Mouse (Mus musculus): ENCODE data around the gene Hmga2.

Hmga2 gene

GRCm38 (mm10) chr10:120475601-120476515 is at the start of gene Hmga2:
TSS of gene Hmga2 (minus strand) at chr10:120476469.
- DNase-seq (ENCODE audit: low spot score) = peak; percentile 47

- DNase-seq (ENCODE audit: low spot score) = no peak
These were observed 46.7 kb upstream of the Hmga2 start for GRCm38 (mm10) chr10:120522959-120523358.

- no peak for DNase-seq (ENCODE audit: low spot score)
These were observed 45.8 kb upstream of the Hmga2 start for GRCm38 (mm10) chr10:120521912-120522575.

- no peak for DNase-seq (ENCODE audit: low spot score)
These were observed 40.0 kb upstream of the Hmga2 start for GRCm38 (mm10) chr10:120516311-120516710.

DNA sequence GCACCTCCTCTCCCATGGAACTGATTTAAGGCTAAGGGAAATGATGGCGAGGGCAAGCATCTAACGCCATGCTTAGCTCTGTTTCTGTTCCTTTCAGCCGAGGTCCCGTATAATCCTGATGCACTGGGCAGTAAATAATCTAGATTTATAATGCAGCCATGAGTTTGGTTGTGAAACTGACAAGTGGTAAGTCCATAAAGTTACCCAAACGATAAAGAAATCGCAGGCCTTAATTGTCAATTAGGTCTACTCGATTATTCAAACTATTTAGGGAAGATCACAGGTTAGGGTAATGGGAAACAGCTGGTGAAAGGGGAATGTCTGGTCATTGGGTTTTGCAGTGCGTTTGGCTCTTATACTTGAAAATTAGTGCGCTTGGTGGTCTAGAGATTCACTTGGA is 37.5 kb upstream of the Hmga2 start:
- DNase-seq (ENCODE audit: low spot score) = no peak

DNA sequence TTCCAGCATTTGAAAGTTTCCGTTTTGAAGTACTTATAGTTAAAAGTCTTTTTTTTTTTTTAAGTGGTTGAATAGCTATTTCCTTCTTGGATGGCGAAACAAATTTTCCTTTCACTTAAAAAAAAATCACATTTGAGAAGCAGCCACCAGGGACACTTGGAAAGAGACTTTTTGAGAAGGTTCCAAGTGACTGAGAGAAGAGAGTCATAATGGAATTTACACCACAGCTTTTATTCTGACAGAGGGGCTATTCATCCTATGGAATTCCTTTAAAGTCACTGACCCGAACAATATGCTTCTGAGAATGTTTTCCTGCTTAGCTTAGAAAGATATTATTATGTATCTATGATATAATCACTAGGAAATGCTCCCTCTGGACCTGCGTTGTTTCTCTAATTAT is 36.7 kb upstream of the Hmga2 start:
- DNase-seq (ENCODE audit: low spot score) = no peak

DNA sequence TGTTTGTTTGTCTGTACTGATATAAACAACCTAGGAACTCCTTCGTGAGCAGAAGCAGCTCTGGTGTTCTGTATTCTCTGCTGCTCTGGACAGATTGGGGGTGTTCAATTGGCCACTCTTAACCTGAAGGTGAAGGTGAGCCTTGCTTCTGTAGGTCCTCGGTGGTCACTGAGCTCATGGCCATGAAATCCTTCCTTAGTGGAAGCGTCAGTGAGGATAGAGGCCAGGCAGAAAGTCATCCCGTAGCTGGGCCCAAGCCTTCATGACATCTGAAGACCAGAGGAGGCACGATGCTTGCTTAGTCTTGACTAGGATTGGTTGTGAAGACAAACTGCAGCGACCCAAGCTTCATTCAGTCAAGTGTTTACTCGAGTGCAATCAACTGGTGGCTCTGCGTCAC is 35.9 kb upstream of the Hmga2 start:
- DNase-seq (ENCODE audit: low spot score) = no peak

GRCm38 (mm10) chr10:120503959-120504358 is 27.7 kb upstream of the Hmga2 start:
- DNase-seq (ENCODE audit: low spot score) = no peak

- DNase-seq (ENCODE audit: low spot score) = no peak
These were observed 24.5 kb upstream of the Hmga2 start for GRCm38 (mm10) chr10:120500794-120501193.

DNA sequence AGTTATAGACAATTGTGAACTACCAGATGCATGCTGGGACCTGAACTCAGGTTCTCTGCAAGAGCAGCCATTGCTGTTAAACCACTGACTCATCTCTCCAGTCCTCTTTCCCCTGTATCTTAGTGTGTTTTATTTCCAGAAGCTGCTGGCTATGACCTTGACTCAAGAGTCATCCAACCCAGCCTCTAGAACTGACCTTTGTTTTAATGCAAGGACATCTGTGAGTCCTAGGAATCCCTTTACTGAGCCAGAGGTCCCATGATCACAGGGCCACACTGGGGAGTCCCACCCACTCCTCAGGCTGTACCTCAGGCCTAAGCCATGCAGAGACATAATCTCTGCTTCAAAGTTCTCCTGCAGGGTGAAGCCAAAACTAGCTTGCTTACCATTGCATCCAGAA is 21.8 kb upstream of the Hmga2 start:
- DNase-seq (ENCODE audit: low spot score) = no peak

DNA sequence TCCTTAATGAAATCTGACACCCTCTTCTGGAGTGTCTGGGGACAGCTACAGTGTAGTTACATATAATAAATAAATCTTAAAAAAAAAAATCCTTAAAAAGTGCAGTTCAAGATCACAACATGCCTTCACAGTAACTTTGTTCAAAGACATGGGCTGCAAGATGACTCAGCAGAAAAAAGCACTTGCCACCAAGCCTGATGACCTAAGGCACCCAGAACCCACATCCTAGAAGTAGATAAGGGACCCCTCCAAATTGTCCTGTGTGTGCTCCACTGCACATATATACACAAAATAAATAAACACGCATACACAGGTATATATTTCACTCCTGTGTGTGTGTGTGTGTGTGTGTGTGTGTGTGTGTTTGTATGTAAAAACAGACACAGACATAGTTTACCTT is 18.4 kb upstream of the Hmga2 start:
- DNase-seq (ENCODE audit: low spot score) = no peak

DNA sequence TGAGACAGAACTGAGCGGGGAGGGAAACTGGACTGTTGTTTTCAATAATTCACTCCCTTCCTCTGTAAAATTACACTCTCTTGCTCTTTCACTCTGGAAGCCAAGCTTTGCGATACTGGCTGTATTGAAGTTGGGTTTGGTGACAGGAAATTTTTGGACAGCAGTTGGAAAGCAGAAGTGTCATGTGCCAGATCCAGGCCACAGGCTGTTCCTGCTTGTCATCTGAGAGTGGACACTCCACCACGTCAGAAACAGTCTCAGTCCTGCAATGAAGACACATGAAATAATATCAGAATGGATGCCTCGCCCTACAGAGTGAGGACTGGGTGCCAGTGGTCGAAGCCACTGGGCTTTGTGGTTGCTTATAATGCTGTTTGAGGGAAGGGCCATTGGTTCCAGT is 15.2 kb upstream of the Hmga2 start:
- no peak for DNase-seq (ENCODE audit: low spot score)

- no peak for DNase-seq (ENCODE audit: low spot score)
These were observed 13.3 kb upstream of the Hmga2 start for GRCm38 (mm10) chr10:120489611-120490010.

DNA sequence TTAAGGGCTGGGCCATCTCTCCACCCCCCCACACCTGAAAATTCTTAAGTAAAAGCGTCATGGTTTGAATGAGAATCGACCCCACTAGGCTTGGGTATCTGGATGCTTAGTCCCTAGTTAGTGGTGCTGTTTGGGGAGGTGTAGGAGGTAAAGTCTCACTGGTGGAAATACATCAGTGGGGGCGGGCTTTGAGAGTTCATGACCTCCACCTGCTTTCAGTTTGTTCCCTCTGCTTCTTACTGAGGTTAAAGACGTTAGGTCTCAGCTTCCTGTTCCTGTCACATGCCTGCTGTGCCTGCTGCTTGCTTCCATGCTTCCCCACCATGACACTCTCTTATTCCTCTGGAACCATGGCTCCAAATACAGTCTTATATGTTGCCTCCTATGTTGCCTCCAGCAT is 12.3 kb upstream of the Hmga2 start:
- no peak for DNase-seq (ENCODE audit: low spot score)

GRCm38 (mm10) chr10:120487881-120488280 is 11.6 kb upstream of the Hmga2 start:
- no peak for DNase-seq (ENCODE audit: low spot score)

- no peak for DNase-seq (ENCODE audit: low spot score)
These were observed 9.2 kb upstream of the Hmga2 start for GRCm38 (mm10) chr10:120485461-120485860.

- DNase-seq (ENCODE audit: low spot score) = no peak
These were observed 7.9 kb upstream of the Hmga2 start for GRCm38 (mm10) chr10:120484144-120484543.

GRCm38 (mm10) chr10:120478164-120478563 is 1.9 kb upstream of the Hmga2 start:
- DNase-seq (ENCODE audit: low spot score) = no peak

DNA sequence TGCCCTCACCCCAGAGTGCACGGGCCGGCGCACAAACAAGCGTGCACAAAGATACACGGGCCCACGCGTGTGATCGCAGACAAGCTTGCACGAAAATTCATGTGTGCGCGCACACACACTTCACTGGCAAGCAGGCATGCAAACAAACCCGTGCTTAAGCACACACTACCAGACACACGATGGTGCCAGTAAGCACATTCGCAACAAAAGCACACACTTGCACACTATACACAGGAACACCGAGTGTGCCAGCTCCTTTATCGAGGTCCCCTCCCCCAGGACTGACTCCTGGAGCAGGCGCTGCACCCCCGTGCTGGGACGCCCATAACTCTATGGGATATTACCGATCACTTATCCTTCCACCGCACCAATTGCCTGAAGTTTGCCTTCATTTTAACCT is 1.2 kb upstream of the Hmga2 start:
- no peak for DNase-seq (ENCODE audit: low spot score)

DNA sequence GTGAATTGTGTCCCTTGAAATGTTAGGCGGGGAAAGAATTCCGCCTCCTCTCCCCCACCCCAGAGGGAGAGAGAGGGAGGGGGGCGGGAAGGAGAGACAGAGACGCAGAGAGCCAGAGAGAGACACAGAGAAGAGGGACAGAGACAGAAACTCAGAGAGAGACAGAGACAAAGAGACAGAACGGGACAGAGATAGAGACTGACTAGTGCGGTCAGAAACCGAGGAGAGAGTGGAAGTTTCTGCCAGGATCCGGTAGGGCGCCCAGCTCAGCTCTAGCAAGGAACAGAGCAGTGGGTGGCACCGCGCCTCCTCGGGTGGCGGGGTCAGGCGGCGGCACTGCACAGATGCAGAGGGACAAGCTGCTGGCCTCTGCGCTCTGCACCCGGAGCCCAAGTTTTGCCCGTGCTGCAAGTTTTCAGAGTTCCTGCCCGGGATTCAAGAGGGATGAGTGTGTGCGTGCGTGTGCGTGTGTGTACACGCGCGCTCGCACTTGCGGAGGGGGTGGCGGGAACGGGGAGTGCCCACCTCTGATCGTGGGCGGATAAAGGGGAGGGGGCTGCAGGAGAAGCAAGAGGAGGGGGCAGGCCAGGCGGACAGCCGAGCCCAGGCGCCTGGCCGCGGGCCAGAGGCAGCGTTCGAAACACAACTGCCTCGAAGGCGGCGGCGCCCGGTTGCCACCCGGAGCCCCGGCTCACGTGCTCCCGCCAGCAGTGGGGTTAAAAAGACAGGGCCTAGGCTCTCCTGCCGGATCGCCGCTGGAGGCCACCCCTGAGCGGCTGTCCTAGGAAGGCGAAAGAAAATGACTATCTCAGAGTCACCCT is 457 bp upstream of the Hmga2 start:
- peak; percentile 53 for DNase-seq (ENCODE audit: low spot score)

DNA sequence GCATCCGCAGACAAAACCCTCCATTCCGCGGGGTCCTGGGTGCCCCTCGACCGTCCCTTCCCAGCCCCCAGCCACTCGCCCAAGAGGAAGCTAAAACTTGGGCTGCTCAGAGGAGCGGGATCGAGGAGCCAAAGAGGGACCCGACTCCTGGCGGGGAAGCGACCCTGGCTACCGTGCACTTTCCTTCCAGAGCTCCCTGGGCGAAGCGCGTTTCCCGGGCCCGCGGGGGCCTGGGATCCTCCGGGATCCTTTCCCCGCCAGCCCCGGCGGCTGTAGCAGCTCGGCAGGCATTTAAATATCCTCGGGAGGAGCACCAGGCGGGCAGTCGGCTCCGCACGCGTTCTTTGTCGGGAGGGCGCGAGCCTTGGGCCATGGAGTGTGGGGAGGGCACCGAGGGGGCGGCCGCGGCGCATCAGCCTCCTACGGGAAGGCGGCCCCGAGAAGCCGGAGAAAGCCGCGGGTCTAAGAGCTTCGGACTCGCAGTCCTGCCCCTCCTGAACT is 1.2 kb downstream of the Hmga2 start:
- peak; percentile 45 for DNase-seq (ENCODE audit: low spot score)

DNA sequence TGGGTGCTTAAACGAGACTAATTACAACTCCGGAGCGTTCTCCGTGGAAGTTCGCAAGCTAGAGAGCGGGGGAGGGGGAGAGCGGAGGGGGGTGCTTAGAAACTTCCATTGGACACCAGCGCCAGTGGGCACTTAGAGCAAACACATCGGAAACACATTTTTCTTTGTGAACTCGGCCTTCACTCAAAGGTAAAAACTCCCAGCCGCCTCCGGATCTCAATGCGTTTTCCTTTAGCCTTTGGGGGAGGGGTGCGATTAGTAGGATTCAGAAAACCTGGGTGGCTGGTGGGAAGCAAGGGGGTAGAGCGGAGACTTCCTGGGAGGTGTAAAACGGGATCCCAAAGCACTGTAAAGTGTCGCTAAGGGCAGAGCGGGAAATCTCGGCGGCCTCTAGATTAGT is 2.0 kb downstream of the Hmga2 start:
- no peak for DNase-seq (ENCODE audit: low spot score)
